Mouse (Mus musculus): ENCODE measurements around the gene Cnbd2. TPM values are rescaled to one million over a fixed set of nuclear protein-coding genes. Genes with fewer than 3 reads are reported as not detected.
A peak's percentile ranks its signal among the peaks of the same experiment; 100 is the strongest.
"Not testable (repeated sequence)": the region's sequence is repeated elsewhere in the genome, so short reads cannot be mapped to it uniquely, and the experiment has no call there.

The Cnbd2 gene
- polyA plus RNA-seq, 1 experiment from 2014 or later = 4.8 TPM

DNA sequence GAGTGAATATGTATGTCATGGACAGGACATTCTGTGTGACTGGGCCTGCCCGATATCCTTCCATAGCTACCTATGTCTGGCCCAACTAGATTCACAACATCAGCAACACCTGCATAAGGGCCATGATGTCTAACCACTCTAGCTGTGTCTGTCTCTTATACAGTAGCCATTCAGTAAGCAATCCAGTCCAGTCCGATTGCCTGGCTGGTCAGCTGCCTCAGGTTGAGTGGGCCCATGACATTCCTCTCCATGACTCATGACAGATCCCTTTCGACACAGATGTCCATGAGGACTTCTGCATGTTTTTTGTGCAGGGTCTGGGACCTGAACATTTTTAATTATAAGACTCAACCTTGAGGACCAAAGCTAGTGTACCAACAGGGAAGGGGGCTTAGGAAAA, 89.9 kb downstream of the Cnbd2 start:
- in situ Hi-C loops (cut with MboI; ENCODE audit: low pct_unique_long_range_greater_than_20kb) = no loop called here
- CTCF ChIA-PET = interaction anchor here (1.2 kb wide), 1 partner anchor 96 kb away, joined by 4 read pairs; no protein-coding TSS in a partner anchor
- H3K27me3 ChIP-seq = no peaks in the 10 kb centered on the region
- no peak for DNase-seq (ENCODE audit: low read depth, low spot score)
- peak; percentile 21 for ATAC-seq
- POLR2A ChIA-PET = interaction anchor here (0.6 kb wide), 1 partner anchor 96 kb away, joined by 3 read pairs; no protein-coding TSS in a partner anchor
- no peak for TF ChIP-seq CTCF (IDR thresholded peaks at IDR 0.05)

DNA sequence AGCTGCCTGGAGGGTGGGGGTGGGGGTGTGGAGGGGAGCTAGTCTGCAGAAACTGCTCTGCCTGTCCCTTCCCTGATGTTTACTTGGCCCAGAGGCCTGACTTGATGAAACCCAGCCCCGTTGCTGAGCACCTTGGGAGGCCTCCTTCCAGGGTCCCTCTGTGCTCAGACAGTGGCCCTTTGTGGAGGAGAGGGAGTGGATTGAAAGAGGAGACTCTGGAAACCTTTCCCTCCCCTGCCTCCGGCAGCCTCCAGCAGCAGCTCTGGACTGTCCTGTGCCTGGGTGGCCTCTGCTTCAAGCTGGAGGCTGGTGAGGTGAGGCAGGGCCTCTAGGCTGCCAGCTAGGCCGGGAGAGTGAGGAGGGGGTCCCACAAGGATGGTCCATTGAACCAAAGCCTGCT, 94.9 kb downstream of the Cnbd2 start:
- ChIA-PET POLR2A (no interaction called here), CTCF (no interaction called here)
- no peak for TF ChIP-seq CTCF (IDR thresholded peaks at IDR 0.05)
- in situ Hi-C loops (cut with MboI; ENCODE audit: low pct_unique_long_range_greater_than_20kb) = no loop called here
- DNase-seq (ENCODE audit: low read depth, low spot score) = no peak
- no peak for ATAC-seq
- H3K27me3 ChIP-seq = no peaks in the 10 kb centered on the region

DNA sequence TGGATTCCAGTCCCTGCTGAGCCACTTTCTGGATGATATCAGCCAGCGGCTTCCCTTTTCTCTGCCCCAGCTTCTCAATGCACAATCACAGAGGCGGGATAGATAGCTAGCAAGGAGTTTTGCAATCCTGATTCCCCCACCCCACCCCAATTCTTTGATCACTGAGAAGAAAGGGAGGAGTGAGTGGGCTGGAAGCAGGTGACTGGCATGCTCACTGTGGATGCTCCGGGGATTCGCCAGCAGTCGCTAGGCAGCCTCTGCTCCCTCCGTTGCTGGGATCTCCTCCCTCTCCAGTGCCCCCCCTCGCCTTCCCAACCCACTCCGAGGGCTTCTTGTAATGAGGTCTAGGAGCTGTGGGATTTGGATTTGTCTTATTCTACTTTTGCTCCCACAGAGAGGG, 96.1 kb downstream of the Cnbd2 start:
- POLR2A ChIA-PET = no interaction called here
- CTCF ChIA-PET = no interaction called here
- no peak for TF ChIP-seq CTCF (IDR thresholded peaks at IDR 0.05)
- H3K27me3 ChIP-seq = no peaks in the 10 kb centered on the region
- DNase-seq (ENCODE audit: low read depth, low spot score) = no peak
- in situ Hi-C loops (cut with MboI; ENCODE audit: low pct_unique_long_range_greater_than_20kb) = no loop called here
- no peak for ATAC-seq

DNA sequence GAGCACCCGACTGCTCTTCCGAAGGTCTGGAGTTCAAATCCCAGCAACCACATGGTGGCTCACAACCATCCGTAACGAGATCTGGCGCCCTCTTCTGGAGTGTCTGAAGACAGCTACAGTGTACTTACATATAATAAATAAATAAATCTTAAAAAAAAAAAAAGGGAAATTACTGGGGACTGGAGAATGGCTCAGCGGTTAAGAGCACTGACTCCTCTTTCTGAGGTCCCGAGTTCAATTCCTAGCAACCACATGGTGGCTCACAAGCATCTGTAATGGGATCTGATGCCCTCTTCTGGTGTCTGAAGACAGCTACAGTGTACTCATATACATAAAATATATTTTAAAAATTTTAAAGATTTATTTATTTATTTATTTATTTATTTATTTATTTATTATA, 99.2 kb downstream of the Cnbd2 start:
- in situ Hi-C loops (cut with MboI; ENCODE audit: low pct_unique_long_range_greater_than_20kb); ATAC-seq; DNase-seq (ENCODE audit: low read depth, low spot score); POLR2A ChIA-PET; CTCF ChIA-PET; H3K27me3 ChIP-seq: not testable (repeated sequence)

DNA sequence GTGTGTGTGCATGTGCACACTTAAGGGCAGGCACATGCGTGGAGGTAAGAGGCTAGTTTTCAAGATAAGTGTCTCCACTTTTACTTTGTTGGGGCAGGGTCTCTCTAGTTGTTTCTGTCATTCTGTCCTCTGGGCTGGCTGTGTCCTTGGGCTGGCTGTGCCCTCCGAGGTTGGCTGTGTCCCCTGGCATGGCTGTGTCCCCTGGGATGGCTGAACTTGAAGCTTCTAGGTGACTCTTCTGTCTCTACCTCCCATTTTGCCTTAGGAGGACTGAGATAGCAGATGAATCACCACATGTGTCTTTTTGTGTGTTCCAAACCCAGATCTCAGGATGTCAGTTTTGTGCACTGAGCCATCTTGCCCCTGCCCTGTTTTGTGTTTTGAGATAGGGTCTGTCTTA, 102.9 kb downstream of the Cnbd2 start:
- POLR2A ChIA-PET = no interaction called here
- in situ Hi-C loops (cut with MboI; ENCODE audit: low pct_unique_long_range_greater_than_20kb) = loop anchor here (5.0 kb wide), 1 partner anchor 72 kb away; no protein-coding TSS in a partner anchor
- DNase-seq (ENCODE audit: low read depth, low spot score) = no peak
- no peak for TF ChIP-seq CTCF (IDR thresholded peaks at IDR 0.05)
- CTCF ChIA-PET = no interaction called here
- ATAC-seq = no peak
- H3K27me3 ChIP-seq = no peaks in the 10 kb centered on the region

DNA sequence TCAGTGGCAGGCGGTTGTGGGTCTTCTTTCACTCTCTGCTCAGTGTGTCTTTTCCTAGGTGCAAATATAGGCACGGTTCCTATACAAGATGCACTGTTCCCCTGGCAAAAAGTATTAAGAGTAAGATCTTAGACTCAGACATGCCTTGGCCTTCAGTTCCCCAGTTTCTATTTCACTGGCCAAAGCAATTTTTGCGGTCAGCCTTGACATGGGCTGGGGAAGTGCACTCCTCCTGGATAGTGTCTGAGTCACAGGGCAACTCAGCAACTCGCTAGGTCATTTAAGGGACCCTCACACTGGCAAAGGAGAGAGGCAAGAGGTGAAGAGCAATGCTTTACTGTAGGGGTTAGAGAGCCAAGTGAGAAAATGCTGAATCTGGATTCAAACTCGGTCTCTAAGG, 103.6 kb downstream of the Cnbd2 start:
- DNase-seq (ENCODE audit: low read depth, low spot score) (no peak), ATAC-seq (no peak)
- no peaks in the 10 kb centered on the region for H3K27me3 ChIP-seq
- ChIA-PET CTCF (no interaction called here), POLR2A (no interaction called here)
- in situ Hi-C loops (cut with MboI; ENCODE audit: low pct_unique_long_range_greater_than_20kb) = loop anchor here (5.0 kb wide), 1 partner anchor 72 kb away; no protein-coding TSS in a partner anchor
- no peak for TF ChIP-seq CTCF (IDR thresholded peaks at IDR 0.05)

DNA sequence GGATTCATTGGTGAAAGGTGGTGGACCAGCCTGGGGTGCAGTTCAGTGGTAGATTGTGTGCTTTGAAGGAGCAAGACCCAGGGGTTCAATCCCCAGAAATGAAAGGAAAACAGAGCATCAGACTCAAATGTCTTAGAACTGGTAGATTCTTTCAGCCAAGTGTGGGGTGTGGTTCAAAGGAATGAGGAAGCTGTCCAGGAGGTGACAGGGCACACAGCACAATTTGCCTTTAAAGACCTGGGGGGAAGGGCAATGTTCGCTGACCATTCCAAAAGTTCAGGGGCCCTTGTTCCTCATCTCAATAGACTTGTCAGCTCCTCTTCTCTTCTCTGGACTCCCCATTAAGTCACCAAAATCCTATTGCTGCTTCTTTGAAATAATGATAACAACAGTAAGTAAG, 105.1 kb downstream of the Cnbd2 start:
- POLR2A ChIA-PET = no interaction called here
- DNase-seq (ENCODE audit: low read depth, low spot score) = no peak
- no peaks in the 10 kb centered on the region for H3K27me3 ChIP-seq
- ATAC-seq = no peak
- TF ChIP-seq CTCF (IDR thresholded peaks at IDR 0.05) = no peak
- in situ Hi-C loops (cut with MboI; ENCODE audit: low pct_unique_long_range_greater_than_20kb) = loop anchor here (5.0 kb wide), 1 partner anchor 70 kb away; no protein-coding TSS in a partner anchor
- CTCF ChIA-PET = no interaction called here

DNA sequence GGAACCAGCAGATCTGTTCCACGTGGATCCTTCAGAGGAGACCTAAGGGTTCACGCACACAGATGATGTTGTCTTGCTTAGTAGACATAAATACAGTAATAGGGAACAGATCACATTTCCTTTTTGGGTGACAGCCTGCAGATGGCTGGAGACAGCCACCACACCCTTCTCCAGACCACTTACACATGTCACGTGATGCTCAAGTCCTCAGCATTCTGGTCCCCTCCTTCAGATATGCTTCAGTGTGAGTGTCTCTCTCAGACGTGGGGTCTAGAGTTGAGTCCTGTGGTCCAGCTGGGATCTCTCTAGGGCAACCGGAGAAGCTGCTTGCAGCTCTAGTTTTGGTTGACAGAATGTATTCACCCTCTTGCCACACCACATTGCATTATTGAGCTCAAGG, 106.4 kb downstream of the Cnbd2 start:
- DNase-seq (ENCODE audit: low read depth, low spot score) (no peak), ATAC-seq (no peak)
- no peak for TF ChIP-seq CTCF (IDR thresholded peaks at IDR 0.05)
- in situ Hi-C loops (cut with MboI; ENCODE audit: low pct_unique_long_range_greater_than_20kb) = loop anchor here (5.0 kb wide), 1 partner anchor 69 kb away; no protein-coding TSS in a partner anchor
- ChIA-PET CTCF (no interaction called here), POLR2A (no interaction called here)
- no peaks in the 10 kb centered on the region for H3K27me3 ChIP-seq

DNA sequence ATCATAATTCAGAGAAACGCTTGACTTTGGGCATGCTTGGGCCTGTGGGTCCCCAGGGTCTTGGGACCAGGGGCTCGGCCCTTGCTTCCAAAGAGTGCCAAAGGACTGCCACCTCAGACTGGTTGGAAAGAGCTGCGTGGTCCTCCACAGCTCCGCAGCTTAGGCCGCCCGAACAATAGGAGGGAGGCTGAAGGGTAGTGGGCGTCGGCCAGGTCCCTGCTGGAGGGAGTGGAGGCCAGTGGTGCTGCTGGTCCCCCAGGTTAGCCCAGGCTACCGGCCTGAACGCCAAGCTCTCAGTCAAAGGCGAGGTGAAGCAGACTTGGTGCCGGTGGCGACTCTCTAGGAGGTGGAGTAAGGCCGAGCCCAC, 108.2 kb downstream of the Cnbd2 start:
- no peak for DNase-seq (ENCODE audit: low read depth, low spot score)
- H3K27me3 ChIP-seq = no peaks in the 10 kb centered on the region
- no peak for TF ChIP-seq CTCF (IDR thresholded peaks at IDR 0.05)
- ATAC-seq = no peak
- ChIA-PET CTCF (interaction anchor here (1.0 to 1.3 kb wide), 4 partner anchors 35 to 96 kb away, joined by 3 to 6 read pairs (median 4); no protein-coding TSS in a partner anchor), POLR2A (no interaction called here)
- in situ Hi-C loops (cut with MboI; ENCODE audit: low pct_unique_long_range_greater_than_20kb) = no loop called here

DNA sequence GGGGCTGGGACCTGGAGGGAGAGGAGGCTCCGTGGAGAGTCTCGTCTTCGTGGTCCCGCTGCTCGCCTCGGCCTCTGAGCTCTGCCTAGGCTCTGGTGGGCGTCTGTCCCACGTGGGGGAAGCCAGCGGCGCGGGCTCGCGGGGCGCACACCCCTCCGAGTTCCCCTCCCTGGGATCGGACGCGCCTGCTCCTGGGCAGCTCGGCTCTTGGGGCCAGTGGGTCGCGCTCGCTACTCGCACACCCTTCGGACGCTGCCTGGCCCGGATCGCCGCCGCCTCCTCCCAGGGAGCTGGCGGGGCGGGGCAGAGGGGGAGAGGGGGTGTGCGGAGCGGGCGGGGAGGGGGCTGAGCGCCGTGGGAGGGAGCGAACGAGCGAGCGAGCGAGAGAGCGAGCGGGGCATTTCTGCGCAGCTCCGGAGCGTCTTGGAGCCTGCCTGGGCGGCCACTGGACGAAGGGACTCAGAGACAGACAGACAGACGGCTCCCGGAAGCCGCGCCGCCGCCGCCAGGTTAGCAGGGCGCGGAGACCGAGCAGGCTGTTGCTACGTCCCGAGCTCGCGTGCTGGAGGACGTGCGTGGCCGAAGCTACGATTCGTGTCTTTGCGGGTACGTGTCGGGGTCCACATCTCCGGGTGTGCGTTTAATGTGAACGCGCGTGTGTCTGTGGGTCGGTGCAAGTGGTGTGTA, 108.7 kb downstream of the Cnbd2 start, which contains the start of gene Epb41l1:
Epb41l1 (plus strand) TSS at position 216 of the 687 bp plus-strand sequence.
- ATAC-seq (peak; percentile 53), DNase-seq (ENCODE audit: low read depth, low spot score) (no peak)
- no peaks in the 10 kb centered on the region for H3K27me3 ChIP-seq
- in situ Hi-C loops (cut with MboI; ENCODE audit: low pct_unique_long_range_greater_than_20kb) = no loop called here
- CTCF ChIA-PET = interaction anchor here (1.0 to 1.3 kb wide), 4 partner anchors 35 to 95 kb away, joined by 3 to 6 read pairs (median 4); no protein-coding TSS in a partner anchor
- TF ChIP-seq CTCF (IDR thresholded peaks at IDR 0.05) = no peak
- POLR2A ChIA-PET = no interaction called here

DNA sequence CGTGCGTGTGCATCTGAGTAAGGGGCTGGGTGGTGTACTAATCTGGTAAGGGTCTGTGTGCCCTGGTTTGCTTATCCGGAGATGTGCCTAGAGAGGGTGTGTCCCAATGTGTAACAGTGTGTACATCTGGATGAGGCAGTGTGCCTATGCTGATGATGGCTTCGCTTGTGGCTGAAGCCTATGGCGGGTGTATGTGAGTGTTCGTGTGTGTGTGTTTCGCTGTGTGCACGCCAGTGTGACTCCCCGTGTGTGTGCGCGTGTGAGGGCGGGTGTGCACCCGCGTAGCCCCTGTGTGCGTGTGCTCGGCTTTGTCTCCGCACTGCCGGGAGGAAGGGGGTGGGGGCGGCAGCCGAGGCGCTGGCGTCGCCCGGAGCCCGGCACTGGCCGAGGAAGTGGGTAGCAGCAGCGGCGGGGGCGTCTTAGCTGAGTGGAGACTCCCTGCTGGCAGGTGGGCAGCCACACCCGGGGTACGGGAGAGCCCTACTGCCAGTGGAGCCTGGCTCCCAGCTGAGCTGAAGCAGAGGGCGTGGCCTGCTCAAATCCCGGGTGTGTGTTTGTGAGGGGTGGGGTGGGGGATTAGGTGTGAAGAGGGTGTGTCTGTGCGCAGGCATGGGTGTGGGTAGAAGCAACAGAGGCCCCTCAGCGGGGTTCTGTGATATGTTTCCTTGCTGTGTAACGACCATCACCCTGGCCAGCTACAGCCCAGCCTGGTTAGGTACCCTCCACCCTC, 109.4 kb downstream of the Cnbd2 start:
- DNase-seq (ENCODE audit: low read depth, low spot score) = no peak
- ChIA-PET CTCF (interaction anchor here (1.0 kb wide), 1 partner anchor 48 kb away, joined by 4 read pairs; no protein-coding TSS in a partner anchor), POLR2A (interaction anchor here (0.6 kb wide), 1 partner anchor 21 kb away, joined by 3 read pairs; no protein-coding TSS in a partner anchor)
- peak; percentile 38 for ATAC-seq
- TF ChIP-seq CTCF (IDR thresholded peaks at IDR 0.05) = no peak
- no peaks in the 10 kb centered on the region for H3K27me3 ChIP-seq
- in situ Hi-C loops (cut with MboI; ENCODE audit: low pct_unique_long_range_greater_than_20kb) = no loop called here

All from Patski (cell line).